Mouse (Mus musculus): Measurements from ENCODE around the gene Nol6. TPM values are rescaled to one million over a fixed set of nuclear protein-coding genes. Genes with fewer than 3 reads are reported as not detected.

Gene Nol6
- polyA plus RNA-seq, 1 experiment from 2014 or later: 40.9 TPM

GRCm38 (mm10) chr4:41065196-41065595 is 59.1 kb downstream of the Nol6 start:
- 89% methylated on average over 4 of the region's 4 CpGs for WGBS
- ATAC-seq (replicated peaks): no peak
- H3K27ac ChIP-seq: no peak overlapping the region

More at GRCm38 (mm10) chr4:41065196-41065595, 59.1 kb downstream of the Nol6 start:
- Histone ChIP-seq H3K4me2 (no peak overlapping the region), H3K9ac (no peak overlapping the region), H3K4me3 (no peak overlapping the region), H3K36me3 (replicated peaks) (no peaks in the 10 kb centered on the region), H3K27me3 (replicated peaks) (no peaks in the 10 kb centered on the region), H3K4me1 (no peaks in the 10 kb centered on the region), H3K9me3 (no peaks in the 10 kb centered on the region)

Other genes with a start within 250 kb of the Nol6 start
- not detected in 2 replicates for gene Spink4, start 204.4 kb downstream of the Nol6 start, polyA plus RNA-seq (2015; fragmentation: Nextera tagmentation; extraction: Ambion mirVana)
- 173 and 181 TPM in 2 replicates for gene Bag1, start 176.2 kb downstream of the Nol6 start, polyA plus RNA-seq (2015; fragmentation: Nextera tagmentation; extraction: Ambion mirVana)
- 150 and 156 TPM in 2 replicates for gene Chmp5, start 176.0 kb downstream of the Nol6 start, polyA plus RNA-seq (2015; fragmentation: Nextera tagmentation; extraction: Ambion mirVana)
- 110 and 121 TPM in 2 replicates for gene Nfx1, start 153.5 kb downstream of the Nol6 start, polyA plus RNA-seq (2015; fragmentation: Nextera tagmentation; extraction: Ambion mirVana)
- gene Aqp7, start 76.3 kb downstream of the Nol6 start, polyA plus RNA-seq (2015; fragmentation: Nextera tagmentation; extraction: Ambion mirVana): not detected in 2 replicates
- gene Aqp3, start 26.3 kb downstream of the Nol6 start, polyA plus RNA-seq (2015; fragmentation: Nextera tagmentation; extraction: Ambion mirVana): 0.15 and 0.58 TPM in 2 replicates
- gene Ube2r2, start 11.3 kb upstream of the Nol6 start, polyA plus RNA-seq (2015; fragmentation: Nextera tagmentation; extraction: Ambion mirVana): 58.0 and 60.2 TPM in 2 replicates
- gene Ubap2, start 150.7 kb upstream of the Nol6 start, polyA plus RNA-seq (2015; fragmentation: Nextera tagmentation; extraction: Ambion mirVana): 58.0 and 61.8 TPM in 2 replicates
- 82.3 TPM in 2 replicates for gene Dcaf12, start 190.4 kb upstream of the Nol6 start, polyA plus RNA-seq (2015; fragmentation: Nextera tagmentation; extraction: Ambion mirVana)
- gene Ubap1, start 224.5 kb upstream of the Nol6 start, polyA plus RNA-seq (2015; fragmentation: Nextera tagmentation; extraction: Ambion mirVana): 65.2 and 73.8 TPM in 2 replicates